Mouse (Mus musculus): ENCODE measurements around the gene Med29. TPM values are rescaled to one million over a fixed set of nuclear protein-coding genes. Genes with fewer than 3 reads are reported as not detected.
A peak's percentile ranks its signal among the peaks of the same experiment; 100 is the strongest.

Gene Med29
- polyA plus RNA-seq, 1 experiment from 2014 or later = 46.6 TPM

GRCm38 (mm10) chr7:28339213-28339917 lies 53.1 kb downstream of the Med29 start:
- H3K27me3 ChIP-seq (replicated peaks) = no peaks in the 10 kb centered on the region
- H3K4me2 ChIP-seq = peak overlapping the region; percentile 79
- 79% methylated on average over 19 of the region's 19 CpGs for WGBS
- H3K4me1 ChIP-seq = peaks cover 28% of the 10 kb centered on the region
- peak overlapping the region; percentile 49; the same call in 1 of the 2 replicates for H3K9ac ChIP-seq
- H3K9me3 ChIP-seq = no peaks in the 10 kb centered on the region
- no peaks in the 10 kb centered on the region for H3K36me3 ChIP-seq (replicated peaks)
- ATAC-seq (replicated peaks) = 0 out of 2 replicates have a peak, but pooled peaks have one; percentile 2
- peak overlapping the region; percentile 66 for H3K4me3 ChIP-seq
- H3K27ac ChIP-seq = peak overlapping the region; percentile 87

DNA sequence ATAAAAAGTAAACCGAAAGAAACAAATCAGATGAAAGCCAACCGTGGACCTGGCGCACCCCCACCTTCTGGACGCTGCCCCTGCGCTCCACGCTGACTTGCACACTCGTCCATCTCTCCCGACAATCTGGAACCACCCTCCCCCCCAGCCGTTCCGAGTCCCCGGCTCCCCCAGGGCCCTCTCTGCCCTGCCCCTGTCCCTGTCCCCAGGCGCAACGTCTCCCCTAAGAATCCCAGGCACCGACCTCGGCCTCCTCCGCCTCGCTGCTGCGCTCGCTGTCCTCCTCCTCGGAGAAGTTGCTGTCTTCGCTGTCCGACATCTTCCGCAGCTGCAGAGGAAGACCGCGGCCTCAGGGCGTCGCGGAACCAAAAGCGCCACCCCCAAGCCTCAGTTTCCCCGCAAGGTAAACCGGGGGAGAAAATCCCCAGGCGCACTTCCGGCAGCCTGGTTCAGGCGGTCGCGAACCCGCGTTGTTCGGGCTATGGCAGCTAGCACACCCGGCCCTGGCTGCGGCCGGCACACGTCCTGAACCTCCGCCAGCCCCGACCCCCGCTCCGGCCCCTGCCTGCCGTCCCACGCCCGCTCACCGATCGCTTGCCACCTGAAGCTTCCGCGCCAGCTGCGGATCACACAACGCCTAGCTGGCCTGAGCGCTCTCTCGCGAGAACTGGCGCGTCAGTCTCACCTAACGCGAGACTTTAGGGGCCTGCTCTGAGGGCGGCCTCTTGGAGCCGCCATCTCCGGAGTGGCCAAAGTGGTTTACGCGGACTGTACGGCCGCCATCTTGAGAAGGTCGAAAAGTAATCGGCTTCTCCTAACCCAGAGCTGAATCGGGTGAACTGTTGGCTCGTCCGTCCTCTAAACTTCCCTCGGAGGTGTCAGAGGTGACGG lies 54.2 kb downstream of the Med29 start, which contains the start of gene Supt5:
TSS of gene Supt5 (minus strand) at position 639 of the 891 bp plus-strand sequence.
- ATAC-seq (replicated peaks) = peak; percentile 99
- Histone ChIP-seq H3K27ac (peak within 1 kb of the TSS; percentile 87), H3K4me3 (peak within 1 kb of the TSS; percentile 66), H3K27me3 (replicated peaks) (no peaks in the 10 kb centered on the region), H3K4me2 (peak within 1 kb of the TSS; percentile 79), H3K4me1 (peaks cover 28% of the 10 kb centered on the region), H3K36me3 (replicated peaks) (no peaks in the 10 kb centered on the region), H3K9ac (peak within 1 kb of the TSS; percentile 80), H3K9me3 (no peaks in the 10 kb centered on the region)
- WGBS = under 1% methylated on average over 77 of the region's 77 CpGs

Other genes with a start within 250 kb of the Med29 start
- 75.6 and 78.4 TPM in 2 replicates for gene Fbl, start 223.0 kb downstream of the Med29 start, polyA plus RNA-seq (2015; fragmentation: Nextera tagmentation; extraction: Ambion mirVana)
- 16.3 and 18.1 TPM in 2 replicates for gene Dyrk1b, start 213.2 kb downstream of the Med29 start, polyA plus RNA-seq (2015; fragmentation: Nextera tagmentation; extraction: Ambion mirVana)
- gene Eid2, start 124.8 kb downstream of the Med29 start, polyA plus RNA-seq (2015; fragmentation: Nextera tagmentation; extraction: Ambion mirVana) = 16.4 and 21.0 TPM in 2 replicates
- 44.1 and 45.1 TPM in 2 replicates for gene Eid2b, start 115.0 kb downstream of the Med29 start, polyA plus RNA-seq (2015; fragmentation: Nextera tagmentation; extraction: Ambion mirVana)
- 0.92 and 1.3 TPM in 2 replicates for gene Selenov, start 101.5 kb downstream of the Med29 start, polyA plus RNA-seq (2015; fragmentation: Nextera tagmentation; extraction: Ambion mirVana)
- gene Dll3, start 90.5 kb downstream of the Med29 start, polyA plus RNA-seq (2015; fragmentation: Nextera tagmentation; extraction: Ambion mirVana) = 22.6 and 23.1 TPM in 2 replicates
- 129 and 136 TPM in 2 replicates for gene Timm50, start 80.6 kb downstream of the Med29 start, polyA plus RNA-seq (2015; fragmentation: Nextera tagmentation; extraction: Ambion mirVana)
- gene Supt5, start 54.0 kb downstream of the Med29 start, polyA plus RNA-seq (2015; fragmentation: Nextera tagmentation; extraction: Ambion mirVana) = 111 and 112 TPM in 2 replicates
- gene Rps16, start 42.1 kb downstream of the Med29 start, polyA plus RNA-seq (2015; fragmentation: Nextera tagmentation; extraction: Ambion mirVana) = 430 and 438 TPM in 2 replicates
- 28.8 and 32.5 TPM in 2 replicates for gene Plekhg2, start 20.1 kb downstream of the Med29 start, polyA plus RNA-seq (2015; fragmentation: Nextera tagmentation; extraction: Ambion mirVana)
- gene Zfp36, start 12.5 kb downstream of the Med29 start, polyA plus RNA-seq (2015; fragmentation: Nextera tagmentation; extraction: Ambion mirVana) = 3.2 and 3.3 TPM in 2 replicates
- 92.5 and 110 TPM in 2 replicates for gene Paf1, start 243 bp upstream of the Med29 start, polyA plus RNA-seq (2015; fragmentation: Nextera tagmentation; extraction: Ambion mirVana)
- gene Gmfg, start 44.7 kb upstream of the Med29 start, polyA plus RNA-seq (2015; fragmentation: Nextera tagmentation; extraction: Ambion mirVana) = 3.2 and 3.4 TPM in 2 replicates
- gene Lrfn1, start 59.3 kb upstream of the Med29 start, polyA plus RNA-seq (2015; fragmentation: Nextera tagmentation; extraction: Ambion mirVana) = 20.9 and 23.0 TPM in 2 replicates
- not detected in 2 replicates for gene Ifnl2, start 117.7 kb upstream of the Med29 start, polyA plus RNA-seq (2015; fragmentation: Nextera tagmentation; extraction: Ambion mirVana)
- gene Ifnl3, start 130.1 kb upstream of the Med29 start, polyA plus RNA-seq (2015; fragmentation: Nextera tagmentation; extraction: Ambion mirVana) = not detected in 2 replicates
- not detected in 2 replicates for gene Sycn, start 148.2 kb upstream of the Med29 start, polyA plus RNA-seq (2015; fragmentation: Nextera tagmentation; extraction: Ambion mirVana)
- gene Nccrp1, start 154.5 kb upstream of the Med29 start, polyA plus RNA-seq (2015; fragmentation: Nextera tagmentation; extraction: Ambion mirVana) = 0.14 and 0.18 TPM in 2 replicates
- gene Samd4b, start 205.4 kb upstream of the Med29 start, polyA plus RNA-seq (2015; fragmentation: Nextera tagmentation; extraction: Ambion mirVana) = 22.8 and 24.8 TPM in 2 replicates
- gene Pak4, start 205.5 kb upstream of the Med29 start, polyA plus RNA-seq (2015; fragmentation: Nextera tagmentation; extraction: Ambion mirVana) = 20.9 and 21.6 TPM in 2 replicates
- 0.40 TPM in 1 of 2 replicates, not detected in the other for gene Acp7, start 238.6 kb upstream of the Med29 start, polyA plus RNA-seq (2015; fragmentation: Nextera tagmentation; extraction: Ambion mirVana)

Measured in midbrain, embryonic 15.5 days (tissue).